Mouse (Mus musculus) stomach, adult 2 months (tissue): ENCODE measurements around the gene Sebox. TPM values are rescaled to one million over a fixed set of nuclear protein-coding genes. Genes with fewer than 3 reads are reported as not detected.

Experiments used
- polyA plus RNA-seq: library from polyadenylated mRNA; depleted of rRNA; stranded (reverse); fragments of >200 nt; gene quantifications from 2 replicates; pipeline ENCODE4 v1.2.3, GENCODE M21; 2012; rRNA removed

Sebox gene
- 0.12 TPM in 1 of 2 replicates, not detected in the other for polyA plus RNA-seq

GRCm38 (mm10) chr11:78502909-78503650 is at the start of gene Sebox:
Gene Sebox, plus strand, starts transcription at chr11:78503447.

GRCm38 (mm10) chr11:78465568-78466180 is 37.6 kb upstream of the Sebox start, which contains the start of gene Slc46a1:
Gene Slc46a1, plus strand, starts transcription at chr11:78465697.

GRCm38 (mm10) chr11:78497544-78498522 is 5.4 kb upstream of the Sebox start, which contains the start of gene Sarm1:
Gene Sarm1, minus strand, starts transcription at chr11:78497754.

GRCm38 (mm10) chr11:78499004-78499403 is 4.2 kb upstream of the Sebox start, which contains the start of gene Vtn:
Gene Vtn, plus strand, starts transcription at chr11:78499091.

GRCm38 (mm10) chr11:78512025-78512957 is 9.0 kb downstream of the Sebox start, which contains the start of the genes Tmem199 and Poldip2:
Gene Tmem199, minus strand, starts transcription at chr11:78512172.
Gene Poldip2, plus strand, starts transcription at chr11:78512193.

GRCm38 (mm10) chr11:78536080-78536689 is 32.9 kb downstream of the Sebox start, which contains the start of the genes Tnfaip1 and Ift20:
Gene Tnfaip1, minus strand, starts transcription at chr11:78536332.
Gene Ift20, plus strand, starts transcription at chr11:78536361.

GRCm38 (mm10) chr11:78550168-78551058 is 47.2 kb downstream of the Sebox start, which contains the start of gene Tmem97:
Gene Tmem97, minus strand, starts transcription at chr11:78550777.

Other genes with a start within 250 kb of the Sebox start
- 46.4 and 52.0 TPM in 2 replicates for gene 2610507B11Rik, start 241.7 kb upstream of the Sebox start, polyA plus RNA-seq
- gene BC030499, start 212.6 kb upstream of the Sebox start, polyA plus RNA-seq: 0.06 TPM in 2 replicates
- 2.4 and 4.1 TPM in 2 replicates for gene Spag5, start 201.9 kb upstream of the Sebox start, polyA plus RNA-seq
- gene Aldoc, start 180.5 kb upstream of the Sebox start, polyA plus RNA-seq: 5.7 and 6.7 TPM in 2 replicates
- 35.8 and 40.6 TPM in 2 replicates for gene Pigs, start 175.0 kb upstream of the Sebox start, polyA plus RNA-seq
- 13.9 and 17.0 TPM in 2 replicates for gene Unc119, start 160.0 kb upstream of the Sebox start, polyA plus RNA-seq
- gene Foxn1, start 116.9 kb upstream of the Sebox start, polyA plus RNA-seq: 1.5 and 1.9 TPM in 2 replicates
- 0.03 TPM in 2 replicates for gene Slc13a2, start 81.2 kb upstream of the Sebox start, polyA plus RNA-seq
- gene Slc46a1, start 37.8 kb upstream of the Sebox start, polyA plus RNA-seq: 11.8 and 16.8 TPM in 2 replicates
- 0.52 and 0.53 TPM in 2 replicates for gene Sarm1, start 5.7 kb upstream of the Sebox start, polyA plus RNA-seq
- 8.3 and 11.7 TPM in 2 replicates for gene Vtn, start 4.4 kb upstream of the Sebox start, polyA plus RNA-seq
- 2.5 and 3.6 TPM in 2 replicates for gene Tmem199, start 8.7 kb downstream of the Sebox start, polyA plus RNA-seq
- gene Poldip2, start 8.7 kb downstream of the Sebox start, polyA plus RNA-seq: 20.2 and 26.0 TPM in 2 replicates
- gene Tnfaip1, start 32.9 kb downstream of the Sebox start, polyA plus RNA-seq: 13.3 and 15.2 TPM in 2 replicates
- 53.2 and 57.5 TPM in 2 replicates for gene Ift20, start 32.9 kb downstream of the Sebox start, polyA plus RNA-seq
- gene Tmem97, start 47.3 kb downstream of the Sebox start, polyA plus RNA-seq: 21.2 and 26.4 TPM in 2 replicates
- gene Nlk, start 193.9 kb downstream of the Sebox start, polyA plus RNA-seq: 6.6 and 7.6 TPM in 2 replicates
- gene Ccnq, start 248.3 kb downstream of the Sebox start, polyA plus RNA-seq: 21.8 and 27.0 TPM in 2 replicates